Mouse (Mus musculus) liver, postnatal 0 days (tissue): ENCODE results near the gene Rapgef4. TPM values are rescaled to one million over a fixed set of nuclear protein-coding genes. Genes with fewer than 3 reads are reported as not detected.

ENCODE experiments used
- ATAC-seq: fragments of 200-750 bp; cut with Nextera tagmentation; 2 replicates; pipeline ENCODE4 v1.8.0; 2017; ENCODE audit warnings: mild to moderate bottlenecking, moderate library complexity
- DNase-seq: peaks from one replicate; pipeline ENCODE4 v3.0.0-alpha.2; 2016
- H3K27ac ChIP-seq: fragments of 300-500 bp; sonication (generic); 2 replicates; pipeline ENCODE4 v1.5.1; 2014; ENCODE audit warnings: antibody characterized with exemption, moderate library complexity, mild to moderate bottlenecking, low read depth
- H3K27me3 ChIP-seq: fragments of 300-500 bp; sonication (generic); 2 replicates; pipeline ENCODE4 v1.6.1; 2014; ENCODE audit warnings: low read length, control low read depth, mixed read lengths; ENCODE audit not compliant: insufficient read depth
- H3K36me3 ChIP-seq: fragments of 300-500 bp; sonication (generic); replicated peaks from 2 replicates; pipeline ENCODE4 v1.6.1; 2014; ENCODE audit warnings: mild to moderate bottlenecking, control low read depth, low read length, moderate library complexity, mixed read lengths; ENCODE audit not compliant: insufficient read depth
- H3K4me1 ChIP-seq: fragments of 300-500 bp; sonication (generic); 2 replicates; pipeline ENCODE4 v1.6.1; 2014; ENCODE audit warnings: antibody characterized with exemption, mild to moderate bottlenecking, control low read depth; ENCODE audit not compliant: insufficient read depth
- H3K4me2 ChIP-seq: fragments of 300-500 bp; sonication (generic); 2 replicates; pipeline ENCODE4 v1.6.1; 2014; ENCODE audit warnings: low read depth, mild to moderate bottlenecking, low read length, moderate library complexity, mixed read lengths
- H3K4me3 ChIP-seq: fragments of 300-500 bp; sonication (generic); 2 replicates; pipeline ENCODE4 v1.5.1; 2014; ENCODE audit warnings: low read depth, low read length
- H3K9ac ChIP-seq: fragments of 300-500 bp; sonication (generic); replicated peaks from 2 replicates; pipeline ENCODE4 v1.6.1; 2014; ENCODE audit warnings: mild to moderate bottlenecking, moderate library complexity
- H3K9me3 ChIP-seq: fragments of 300-500 bp; sonication (generic); 2 replicates; pipeline ENCODE4 v1.6.1; 2016; ENCODE audit warnings: mild to moderate bottlenecking, control low read depth, low read length, mixed read lengths
- CTCF ChIP-seq: sonication (generic); IDR thresholded peaks from 2 replicates; pipeline ENCODE4 v1.5.1; 2016; ENCODE audit warnings: antibody characterized with exemption, low read depth
- EP300 ChIP-seq: IDR thresholded peaks from 2 replicates; pipeline ENCODE4 v1.6.1; 2016; ENCODE audit warnings: antibody characterized with exemption, low read depth, mild to moderate bottlenecking
- WGBS: fragments of 180-500 bp; shearing (Covaris S2); extraction: QIAGEN DNeasy Blood & Tissue Kit; methylation state at CpG from one replicate; pipeline ENCODE4 v1.1.7; 2014; ENCODE audit not compliant: insufficient replicate concordance; 5-methylcytosine and 5-hydroxymethylcytosine counted together
- polyA plus RNA-seq: library from polyadenylated mRNA; unstranded; fragments of >200 nt; fragmentation: Nextera tagmentation; extraction: Ambion mirVana; gene quantifications from 2 replicates; pipeline ENCODE4 v1.2.1, GENCODE M21; 2015

The Rapgef4 gene
- polyA plus RNA-seq, 1 experiment from 2014 or later: 30.2 TPM

DNA sequence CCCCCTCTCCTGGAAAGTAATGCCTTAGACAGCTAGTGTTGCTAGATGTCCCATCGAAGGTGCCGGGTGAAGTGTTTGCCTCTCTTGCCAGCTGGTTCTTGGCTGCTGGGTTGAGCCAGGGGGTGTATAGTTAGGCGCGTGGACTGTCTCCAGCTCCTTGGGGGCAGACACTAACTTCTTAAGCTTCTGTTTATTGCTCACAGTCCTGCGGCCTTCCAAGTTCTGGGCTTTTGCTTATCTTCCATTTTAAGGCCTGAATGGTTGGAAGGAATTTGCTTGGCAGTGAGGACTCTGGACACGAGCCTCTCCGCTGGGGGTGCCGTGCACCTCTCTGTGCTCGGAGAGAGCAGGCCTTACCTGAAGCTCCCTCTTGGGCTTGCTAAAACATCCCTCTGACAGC lies 249.5 kb downstream of the Rapgef4 start:
- DNase-seq: no peak
- H3K27me3 ChIP-seq: no peaks in the 10 kb centered on the region
- ATAC-seq: no peak
- peaks cover 16% of the 10 kb centered on the region for H3K36me3 ChIP-seq
- no peaks in the 10 kb centered on the region for H3K9me3 ChIP-seq
- H3K4me3 ChIP-seq: no peak overlapping the region
- H3K4me2 ChIP-seq: no peak overlapping the region
- no peaks in the 10 kb centered on the region for H3K4me1 ChIP-seq
- WGBS: 84% methylated on average over 9 of the region's 9 CpGs
- no peak overlapping the region for H3K9ac ChIP-seq
- H3K27ac ChIP-seq: no peak overlapping the region
- no peak for TF ChIP-seq EP300
- no peak for TF ChIP-seq CTCF

DNA sequence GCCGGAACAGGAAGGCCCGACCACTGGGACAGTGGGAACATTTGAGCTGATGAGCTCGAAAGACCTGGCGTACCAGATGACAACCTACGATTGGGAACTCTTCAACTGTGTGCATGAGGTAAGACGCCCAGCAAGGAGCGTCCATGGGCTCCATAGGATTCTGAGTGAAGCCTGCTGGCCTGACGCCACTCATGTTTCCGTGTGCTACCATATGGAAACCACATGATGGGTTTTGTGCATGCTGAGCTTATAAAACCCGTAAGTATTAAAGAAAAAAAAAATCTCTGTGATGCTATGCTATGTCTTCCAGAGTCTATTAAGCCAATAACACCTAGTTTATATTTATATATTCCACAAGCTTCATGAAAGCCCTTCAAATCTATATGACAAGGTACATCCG lies 253.0 kb downstream of the Rapgef4 start:
- no peak for ATAC-seq
- Histone ChIP-seq H3K4me3 (no peak overlapping the region), H3K36me3 (0 out of 2 replicates have a peak, but pooled peaks cover 16% of the 10 kb centered on the region), H3K4me2 (no peak overlapping the region), H3K4me1 (no peaks in the 10 kb centered on the region), H3K9me3 (no peaks in the 10 kb centered on the region), H3K27me3 (no peaks in the 10 kb centered on the region), H3K9ac (no peak overlapping the region), H3K27ac (no peak overlapping the region)
- DNase-seq: no peak
- TF ChIP-seq EP300 (no peak), CTCF (no peak)
- whole genome bisulfite sequencing: 87% methylated on average over 11 of the region's 11 CpGs

DNA sequence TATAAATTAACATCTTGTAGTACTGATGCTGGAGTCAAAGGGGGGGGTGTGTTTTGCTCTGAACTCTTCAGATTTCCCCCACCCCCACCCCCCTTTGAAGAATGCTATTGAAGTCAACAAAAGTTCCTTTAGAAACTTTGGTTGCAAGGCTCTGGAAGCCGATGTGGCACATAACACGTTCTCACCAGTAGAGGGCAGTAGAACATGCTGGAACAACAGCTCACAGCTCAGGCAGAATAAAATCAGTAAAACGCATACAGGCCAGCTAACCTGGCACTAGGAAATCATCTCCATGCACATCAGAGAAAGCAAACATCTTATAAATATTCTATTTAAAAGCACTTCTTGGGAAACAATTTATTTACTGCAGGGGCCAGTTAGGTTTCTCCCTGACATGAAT lies 253.9 kb downstream of the Rapgef4 start:
- 6% methylated on average over 3 of the region's 3 CpGs for WGBS
- Histone ChIP-seq H3K4me1 (no peaks in the 10 kb centered on the region), H3K4me3 (no peak overlapping the region), H3K4me2 (no peak overlapping the region), H3K36me3 (0 out of 2 replicates have a peak, but pooled peaks cover 16% of the 10 kb centered on the region), H3K27me3 (no peaks in the 10 kb centered on the region), H3K9ac (no peak overlapping the region), H3K9me3 (no peaks in the 10 kb centered on the region), H3K27ac (no peak overlapping the region)
- TF ChIP-seq EP300 (no peak), CTCF (peak; percentile 93)
- ATAC-seq: peak; percentile 21; the same call in 1 of the 2 replicates
- peak; percentile 53 for DNase-seq

DNA sequence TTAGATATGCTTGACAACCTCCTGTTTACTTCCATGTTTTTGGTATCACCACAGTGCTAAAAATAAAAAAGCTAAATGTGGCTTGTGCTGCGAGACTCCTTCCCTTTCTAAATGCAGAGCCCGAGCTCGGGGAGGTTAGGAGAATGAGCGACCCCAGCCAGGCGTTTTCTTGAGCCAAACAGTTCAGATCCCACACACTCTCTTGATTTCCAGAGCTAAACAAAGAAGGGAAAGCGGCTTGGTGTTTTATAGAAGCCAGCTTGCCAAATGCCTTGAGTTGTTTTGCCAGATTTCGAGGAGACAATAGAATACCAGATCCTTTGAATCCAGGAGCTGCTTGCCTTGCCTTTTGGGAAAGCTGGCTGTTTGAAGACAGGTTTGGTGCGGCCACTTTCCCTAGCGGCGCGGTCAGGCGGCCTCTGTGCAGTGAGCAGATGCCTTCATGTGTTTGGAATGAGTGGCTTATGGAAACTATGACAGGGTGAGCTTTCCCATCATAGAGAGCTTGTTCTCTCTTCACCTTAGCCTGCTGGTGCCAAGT lies 254.4 kb downstream of the Rapgef4 start:
- Histone ChIP-seq H3K9ac (no peak overlapping the region), H3K4me1 (no peaks in the 10 kb centered on the region), H3K27ac (no peak overlapping the region), H3K27me3 (no peaks in the 10 kb centered on the region), H3K36me3 (0 out of 2 replicates have a peak, but pooled peaks cover 14% of the 10 kb centered on the region), H3K4me2 (no peak overlapping the region), H3K4me3 (no peak overlapping the region), H3K9me3 (no peaks in the 10 kb centered on the region)
- no peak for DNase-seq
- WGBS: 63% methylated on average over 12 of the region's 12 CpGs
- no peak for ATAC-seq
- TF ChIP-seq EP300: no peak
- no peak for TF ChIP-seq CTCF

DNA sequence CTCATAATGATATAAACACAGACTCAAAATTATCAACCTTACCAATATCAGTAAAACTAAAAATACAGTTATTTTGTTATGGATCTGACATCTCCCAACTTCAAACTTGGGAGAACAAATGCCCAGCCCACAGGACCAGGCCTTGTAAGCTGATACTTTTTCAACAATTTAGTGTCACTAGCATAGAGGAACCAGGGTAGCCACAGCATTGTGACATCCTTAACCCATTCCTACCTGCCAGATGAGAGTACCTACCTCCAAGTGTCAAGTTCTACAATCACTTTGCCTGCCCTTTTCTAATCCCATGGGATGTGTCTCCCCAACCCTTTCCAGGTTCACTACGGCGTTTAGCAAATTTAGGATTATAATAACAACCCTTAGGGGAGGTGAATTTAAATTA lies 257.4 kb downstream of the Rapgef4 start:
- Histone ChIP-seq H3K9me3 (no peaks in the 10 kb centered on the region), H3K27me3 (no peaks in the 10 kb centered on the region), H3K36me3 (peaks cover 14% of the 10 kb centered on the region), H3K4me2 (no peak overlapping the region), H3K27ac (no peak overlapping the region), H3K9ac (no peak overlapping the region), H3K4me1 (no peaks in the 10 kb centered on the region), H3K4me3 (no peak overlapping the region)
- ATAC-seq (no peak), DNase-seq (no peak)
- TF ChIP-seq EP300 (no peak), CTCF (no peak)
- WGBS: 61% methylated on average over 2 of the region's 2 CpGs

DNA sequence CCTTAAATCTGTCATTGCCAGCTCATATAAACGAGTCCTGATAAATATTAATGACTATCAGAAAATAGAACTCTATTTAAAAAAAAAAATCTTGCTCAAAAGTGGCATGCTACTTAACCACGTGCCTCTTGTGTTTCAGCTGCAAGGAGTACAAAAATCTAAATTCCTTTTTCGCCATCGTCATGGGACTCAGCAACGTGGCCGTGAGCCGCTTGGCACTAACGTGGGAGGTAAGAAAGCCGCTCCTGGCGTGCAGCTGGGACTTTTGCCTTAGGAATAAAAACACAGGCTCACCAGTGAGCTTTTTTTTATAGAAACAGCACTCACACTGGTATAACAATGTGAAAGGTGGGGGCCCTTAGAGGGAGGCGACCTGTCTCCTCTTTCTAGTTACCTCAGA lies 257.9 kb downstream of the Rapgef4 start:
- H3K36me3 ChIP-seq: peaks cover 13% of the 10 kb centered on the region
- H3K27me3 ChIP-seq: no peaks in the 10 kb centered on the region
- no peaks in the 10 kb centered on the region for H3K9me3 ChIP-seq
- no peak for ATAC-seq
- H3K4me1 ChIP-seq: no peaks in the 10 kb centered on the region
- no peak overlapping the region for H3K27ac ChIP-seq
- WGBS: 75% methylated on average over 11 of the region's 11 CpGs
- no peak overlapping the region for H3K9ac ChIP-seq
- TF ChIP-seq EP300: no peak
- TF ChIP-seq CTCF: no peak
- no peak overlapping the region for H3K4me2 ChIP-seq
- no peak overlapping the region for H3K4me3 ChIP-seq
- DNase-seq: no peak

DNA sequence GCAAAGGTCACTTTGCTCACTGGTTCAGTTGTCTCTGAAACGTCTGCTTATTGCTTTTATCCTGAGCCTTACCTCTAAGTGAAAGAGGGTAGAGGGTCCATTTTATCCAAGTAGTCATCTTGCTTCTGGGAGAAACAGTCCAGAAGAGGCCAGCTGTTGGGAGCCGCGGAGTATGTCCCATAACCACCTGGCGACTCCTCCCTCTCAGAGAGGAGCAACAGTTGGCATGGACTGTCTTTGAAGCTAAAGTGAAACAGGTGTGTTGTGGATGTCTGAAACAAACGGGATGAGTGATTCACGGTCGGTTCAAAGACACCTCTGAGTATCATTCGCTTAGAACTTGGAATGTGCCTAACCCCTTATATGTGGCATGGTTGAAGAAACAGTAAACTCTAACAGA lies 258.4 kb downstream of the Rapgef4 start:
- Histone ChIP-seq H3K27me3 (no peaks in the 10 kb centered on the region), H3K27ac (no peak overlapping the region), H3K4me1 (no peaks in the 10 kb centered on the region), H3K4me2 (no peak overlapping the region), H3K4me3 (no peak overlapping the region), H3K9ac (no peak overlapping the region), H3K36me3 (peaks cover 11% of the 10 kb centered on the region), H3K9me3 (no peaks in the 10 kb centered on the region)
- 77% methylated on average over 8 of the region's 8 CpGs for WGBS
- ATAC-seq (no peak), DNase-seq (no peak)
- TF ChIP-seq EP300 (no peak), CTCF (no peak)
